Mouse (Mus musculus) ES-Bruce4 (cell line): Measurements from ENCODE around the gene Lrrc4b. TPM values are rescaled to one million over a fixed set of nuclear protein-coding genes. Genes with fewer than 3 reads are reported as not detected.

Experiments
- H3K27ac ChIP-seq: 2 replicates; pipeline ENCODE4 v1.5.1; 2012; ENCODE audit warnings: low read length, inconsistent platforms; ENCODE audit not compliant: insufficient read depth
- H3K27me3 ChIP-seq: 2 replicates; pipeline ENCODE4 v1.6.1; 2012; ENCODE audit warnings: mild to moderate bottlenecking, low read length, inconsistent platforms; ENCODE audit not compliant: control insufficient read depth, poor library complexity, insufficient read depth, severe bottlenecking
- H3K36me3 ChIP-seq: 2 replicates; pipeline ENCODE4 v1.6.1; 2012; ENCODE audit warnings: inconsistent platforms, mild to moderate bottlenecking, low read length, moderate library complexity; ENCODE audit not compliant: control insufficient read depth, poor library complexity, insufficient read depth, severe bottlenecking
- H3K4me1 ChIP-seq: one replicate; pipeline ENCODE4 v1.8.1; 2011; ENCODE audit warnings: low read length; ENCODE audit not compliant: control insufficient read depth, insufficient read depth
- H3K4me3 ChIP-seq: 2 replicates; pipeline ENCODE4 v1.5.1; 2011; ENCODE audit warnings: low read depth, mild to moderate bottlenecking, low read length
- H3K9ac ChIP-seq: 2 replicates; pipeline ENCODE4 v1.6.1; 2012; ENCODE audit warnings: low read depth, mild to moderate bottlenecking, inconsistent platforms; ENCODE audit not compliant: poor library complexity, severe bottlenecking
- H3K9me3 ChIP-seq: replicated peaks from 2 replicates; pipeline ENCODE4 v1.6.1; 2012; ENCODE audit warnings: mild to moderate bottlenecking, low read length, inconsistent platforms; ENCODE audit not compliant: control insufficient read depth, poor library complexity, insufficient read depth, severe bottlenecking
- CTCF ChIP-seq: IDR thresholded peaks from one replicate; pipeline ENCODE4 v1.8.1; 2011; ENCODE audit warnings: low read depth, low read length
- EP300 ChIP-seq: IDR thresholded peaks from 2 replicates; pipeline ENCODE4 v1.6.1; 2011; ENCODE audit warnings: low read depth, low read length; ENCODE audit not compliant: insufficient read depth
- POLR2A ChIP-seq: IDR thresholded peaks from one replicate; pipeline ENCODE4 v1.8.1; 2011; ENCODE audit warnings: low read length; ENCODE audit not compliant: insufficient read depth
- polyA plus RNA-seq: library from polyadenylated mRNA; stranded (reverse); fragments of >200 nt; gene quantifications from 2 replicates; pipeline ENCODE4 v1.2.4, GENCODE M21; 2011; ENCODE audit warnings: low read depth; ENCODE audit not compliant: missing spikeins, insufficient read depth, insufficient read length

Lrrc4b gene
- polyA plus RNA-seq, 1 experiment = not detected

DNA sequence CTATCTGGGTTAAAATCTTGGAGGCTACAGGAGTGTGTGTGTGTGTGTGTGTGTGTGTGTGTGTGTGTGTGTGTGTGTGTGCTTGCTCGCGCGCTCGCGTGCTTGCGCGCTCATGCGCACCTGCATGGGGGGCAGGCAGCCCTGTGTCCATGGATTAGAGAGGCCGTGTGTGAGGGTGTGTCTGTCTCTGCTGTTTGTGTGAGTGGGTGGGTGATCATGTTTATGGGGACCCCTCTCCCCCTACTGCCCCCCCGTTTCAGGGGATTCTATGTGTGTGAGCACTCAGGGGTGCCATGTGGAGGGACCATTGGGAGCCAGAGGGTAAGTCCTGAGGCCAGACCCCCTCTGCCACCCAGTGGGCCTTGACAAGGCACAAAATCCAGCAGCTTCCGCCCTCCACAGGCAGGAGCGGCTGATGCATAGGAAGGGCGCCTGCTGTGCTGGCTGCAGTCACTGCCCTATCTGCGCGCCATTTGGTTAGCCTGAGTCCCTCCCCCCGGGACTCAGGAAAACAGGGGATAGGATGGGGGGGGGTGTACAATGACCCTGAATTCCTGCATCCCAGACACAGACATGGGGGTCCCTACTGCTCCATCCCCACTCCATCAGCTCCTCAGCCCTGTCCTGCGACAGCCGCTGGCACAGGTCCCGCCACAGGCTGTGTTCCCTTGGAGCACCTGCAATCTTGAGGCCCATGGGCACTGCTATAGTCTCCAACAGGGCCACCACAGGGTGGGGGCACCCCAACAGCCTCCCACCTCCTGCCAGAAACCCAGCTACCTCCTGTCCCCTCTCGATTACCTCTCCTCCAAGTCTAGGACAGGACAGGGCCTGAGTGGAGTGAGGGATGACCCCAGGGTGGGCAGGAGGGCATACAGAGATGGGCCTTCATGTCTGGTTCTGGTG lies 14.7 kb downstream of the Lrrc4b start:
- Histone ChIP-seq H3K4me1 (no peaks in the 10 kb centered on the region), H3K36me3 (no peaks in the 10 kb centered on the region), H3K9ac (no peak overlapping the region), H3K9me3 (no peaks in the 10 kb centered on the region), H3K4me3 (no peak overlapping the region), H3K27me3 (no peaks in the 10 kb centered on the region), H3K27ac (no peak overlapping the region)
- no peak for TF ChIP-seq CTCF
- TF ChIP-seq EP300 = no peak
- no peak for TF ChIP-seq POLR2A

DNA sequence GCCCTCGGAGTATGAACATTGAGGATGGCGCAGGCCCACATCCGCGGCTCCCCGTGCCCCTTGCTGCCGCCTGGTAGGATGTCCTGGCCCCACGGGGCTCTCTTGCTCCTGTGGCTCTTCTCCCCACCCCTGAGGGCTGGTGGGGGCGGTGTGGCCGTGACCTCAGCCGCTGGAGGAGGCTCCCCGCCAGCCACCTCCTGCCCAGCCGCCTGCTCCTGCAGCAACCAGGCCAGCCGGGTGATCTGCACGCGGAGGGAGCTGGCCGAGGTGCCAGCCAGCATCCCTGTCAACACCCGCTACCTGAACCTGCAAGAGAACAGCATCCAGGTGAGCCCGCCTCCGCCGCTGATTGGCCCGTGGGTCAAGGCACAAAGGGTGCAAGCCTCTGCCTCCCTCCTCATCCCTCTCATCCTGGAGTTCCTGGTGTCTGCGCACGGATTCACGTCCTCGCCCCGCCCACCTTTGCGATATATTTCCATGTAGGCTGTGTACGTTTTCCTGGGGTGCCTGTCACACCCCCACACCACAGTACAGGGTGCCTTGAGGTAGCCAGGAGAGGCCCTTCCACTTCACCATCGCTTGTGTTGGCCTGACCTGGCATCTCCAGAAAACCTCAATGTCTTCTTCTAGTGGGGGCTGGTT lies 16.2 kb downstream of the Lrrc4b start:
- Histone ChIP-seq H3K9me3 (no peaks in the 10 kb centered on the region), H3K9ac (no peak overlapping the region), H3K4me1 (no peaks in the 10 kb centered on the region), H3K4me3 (no peak overlapping the region), H3K27me3 (no peaks in the 10 kb centered on the region), H3K36me3 (no peaks in the 10 kb centered on the region), H3K27ac (no peak overlapping the region)
- TF ChIP-seq CTCF (no peak), EP300 (no peak), POLR2A (no peak)

DNA sequence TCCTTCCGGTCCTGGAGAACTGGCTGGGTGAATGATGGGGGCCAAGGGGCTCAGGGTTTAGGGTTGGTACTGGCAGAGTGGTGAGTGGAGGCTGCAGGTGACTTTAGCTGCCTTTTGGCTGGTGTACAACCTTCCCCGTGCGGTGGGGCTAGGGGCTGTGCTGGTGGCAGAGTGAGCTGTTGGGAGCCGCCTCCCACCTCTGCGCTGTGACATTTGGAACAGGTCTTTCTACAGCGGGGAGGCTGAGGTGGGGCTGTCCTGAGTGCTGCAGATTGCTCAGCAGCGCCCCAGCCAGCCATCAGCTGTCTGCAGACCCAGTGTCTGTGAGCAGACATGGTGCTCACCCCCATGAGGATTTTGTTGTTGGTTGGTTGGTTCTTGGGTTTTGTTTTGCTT lies 16.7 kb downstream of the Lrrc4b start:
- Histone ChIP-seq H3K9ac (no peak overlapping the region), H3K9me3 (no peaks in the 10 kb centered on the region)

DNA sequence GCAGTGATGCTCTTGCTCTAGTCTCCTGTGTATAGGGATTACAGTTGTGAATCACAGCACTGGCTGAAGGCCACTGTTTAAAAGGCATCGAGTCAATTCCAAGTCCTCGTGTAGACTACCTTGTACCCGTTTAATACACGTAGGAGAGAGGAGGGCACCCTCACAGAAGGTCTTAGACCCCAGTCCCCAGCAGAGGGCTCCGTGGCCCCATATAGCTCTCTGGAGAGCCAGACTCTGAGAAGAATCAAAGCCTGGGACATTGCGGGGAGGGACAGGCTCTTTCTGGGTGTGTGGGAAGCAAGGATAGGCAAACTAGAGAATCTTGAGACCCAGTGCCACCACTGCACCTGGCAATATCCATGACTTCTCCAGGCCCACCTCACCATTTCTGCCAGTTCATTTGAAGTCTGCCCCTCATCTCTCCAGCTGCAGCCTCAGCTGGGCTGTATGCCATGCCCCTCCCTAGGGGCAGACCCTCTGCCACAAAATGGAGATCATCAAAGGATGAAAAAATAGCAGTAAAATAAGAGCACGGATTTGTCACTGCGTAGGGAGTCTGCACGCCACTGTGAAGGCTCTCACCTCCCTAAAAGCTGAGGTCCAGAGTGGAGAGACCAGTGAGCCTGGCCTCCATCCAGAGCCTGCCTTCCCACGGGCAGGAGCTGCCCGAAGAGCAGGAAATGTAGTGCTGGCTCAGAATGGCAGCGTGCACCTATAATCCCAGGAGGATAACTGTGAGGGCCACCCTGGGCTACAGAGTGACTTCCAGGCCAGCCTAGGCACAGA lies 17.4 kb downstream of the Lrrc4b start:
- H3K27ac ChIP-seq = no peak overlapping the region
- H3K9me3 ChIP-seq = no peaks in the 10 kb centered on the region
- H3K9ac ChIP-seq = no peak overlapping the region
- no peaks in the 10 kb centered on the region for H3K36me3 ChIP-seq
- H3K4me1 ChIP-seq = no peaks in the 10 kb centered on the region
- H3K4me3 ChIP-seq = no peak overlapping the region
- TF ChIP-seq POLR2A (no peak), CTCF (no peak), EP300 (no peak)
- no peaks in the 10 kb centered on the region for H3K27me3 ChIP-seq

More for the DNA sequence above, 16.7 kb downstream of the Lrrc4b start:
- Histone ChIP-seq H3K4me1 (no peaks in the 10 kb centered on the region), H3K4me3 (no peak overlapping the region), H3K27me3 (no peaks in the 10 kb centered on the region), H3K36me3 (no peaks in the 10 kb centered on the region), H3K27ac (no peak overlapping the region)
- TF ChIP-seq POLR2A = no peak
- TF ChIP-seq CTCF = no peak
- no peak for TF ChIP-seq EP300

DNA sequence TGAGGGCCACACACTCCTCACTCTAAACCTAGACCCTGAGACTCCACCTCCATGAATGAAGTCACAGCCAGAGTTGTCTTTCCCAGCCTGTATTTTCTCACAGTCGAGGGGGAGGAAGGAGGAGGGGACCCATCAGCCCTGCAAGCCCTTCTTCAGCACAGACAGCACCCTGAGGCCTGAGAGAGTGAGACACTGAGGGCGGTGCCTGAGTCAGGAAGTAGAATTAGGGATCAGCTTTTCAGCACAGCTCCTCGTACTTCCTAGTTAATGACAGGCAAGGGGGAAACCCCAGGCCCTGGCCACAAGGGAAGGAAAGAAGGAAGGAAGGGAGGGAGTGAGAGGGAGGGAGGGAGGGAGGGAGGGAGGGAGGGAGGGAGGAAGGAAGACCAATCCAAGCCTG lies 24.4 kb downstream of the Lrrc4b start:
- H3K9me3 ChIP-seq = no peaks in the 10 kb centered on the region
- no peaks in the 10 kb centered on the region for H3K36me3 ChIP-seq
- TF ChIP-seq CTCF (no peak), EP300 (no peak), POLR2A (no peak)
- H3K4me1 ChIP-seq = no peaks in the 10 kb centered on the region
- H3K4me3 ChIP-seq = no peak overlapping the region
- H3K27me3 ChIP-seq = no peaks in the 10 kb centered on the region
- H3K27ac ChIP-seq = no peak overlapping the region
- H3K9ac ChIP-seq = no peak overlapping the region

DNA sequence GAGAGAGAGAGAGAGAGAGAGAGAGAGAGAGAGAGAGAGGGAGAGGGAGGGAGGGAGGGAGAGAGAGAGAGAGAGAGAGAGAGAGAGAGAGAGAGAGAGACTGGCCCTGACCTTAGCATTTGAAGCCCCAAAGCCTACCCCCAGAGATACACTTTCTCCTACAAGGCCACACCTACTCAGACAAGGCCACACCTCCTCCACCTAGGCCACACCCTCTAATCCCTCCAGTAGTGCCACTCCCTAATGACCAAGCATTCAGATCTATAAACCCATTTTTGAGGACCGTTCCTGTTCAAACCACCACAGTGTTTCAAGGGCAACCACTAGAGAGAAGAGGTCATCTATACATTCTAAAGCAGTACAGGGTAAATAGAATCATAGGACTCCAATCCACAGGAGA lies 27.5 kb downstream of the Lrrc4b start:
- Histone ChIP-seq H3K27me3 (no peaks in the 10 kb centered on the region), H3K27ac (no peak overlapping the region), H3K9me3 (no peaks in the 10 kb centered on the region), H3K36me3 (no peaks in the 10 kb centered on the region), H3K4me3 (no peak overlapping the region), H3K4me1 (no peaks in the 10 kb centered on the region), H3K9ac (no peak overlapping the region)
- no peak for TF ChIP-seq EP300
- TF ChIP-seq POLR2A = no peak
- no peak for TF ChIP-seq CTCF
